Mouse (Mus musculus) liver, embryonic 14.5 days (tissue): Measurements from ENCODE around the gene Shbg. TPM values are rescaled to one million over a fixed set of nuclear protein-coding genes. Genes with fewer than 3 reads are reported as not detected.

Experiments used
- ATAC-seq: fragments of 200-750 bp; cut with Nextera tagmentation; 2 replicates; pipeline ENCODE4 v1.8.0; 2017; ENCODE audit warnings: moderate number of reproducible peaks, mild to moderate bottlenecking, moderate library complexity; ENCODE audit not compliant: insufficient read depth
- DNase-seq, 3 experiments: peaks; one replicate each; pipeline ENCODE4 v3.0.0-alpha.2; 2012 to 2013; ENCODE audit warnings: low read depth in 3 of 3, low spot score in 3 of 3
- H3K27ac ChIP-seq: fragments of 300-500 bp; sonication (generic); 2 replicates; pipeline ENCODE4 v1.5.1; 2014; ENCODE audit warnings: moderate library complexity, mild to moderate bottlenecking, control low read depth, inconsistent platforms
- H3K27me3 ChIP-seq: fragments of 300-500 bp; sonication (generic); 2 replicates; pipeline ENCODE4 v1.6.1; 2014; ENCODE audit warnings: mild to moderate bottlenecking, low read length, moderate library complexity; ENCODE audit not compliant: control insufficient read depth, insufficient read depth
- H3K36me3 ChIP-seq: fragments of 300-500 bp; sonication (generic); replicated peaks from 2 replicates; pipeline ENCODE4 v1.6.1; 2014; ENCODE audit warnings: low read depth; ENCODE audit not compliant: control insufficient read depth, insufficient read depth
- H3K4me1 ChIP-seq, 2 experiments: fragments of 200-500 bp in 1 of 2; fragments of 300-500 bp in 1 of 2; sonication (generic) in 1 of 2; replicated peaks; 2 replicates each; pipeline ENCODE4 v1.6.1; 2012 to 2014; ENCODE audit warnings: antibody characterized with exemption in 1 of 2, inconsistent platforms in 1 of 2, low read length in 1 of 2; ENCODE audit not compliant: control insufficient read depth in 2 of 2, insufficient read depth in 2 of 2
- H3K4me2 ChIP-seq: fragments of 300-500 bp; sonication (generic); 2 replicates; pipeline ENCODE4 v1.6.1; 2014; ENCODE audit warnings: low read depth, mild to moderate bottlenecking, control low read depth, moderate library complexity
- H3K4me3 ChIP-seq, 2 experiments: fragments of 200-500 bp in 1 of 2; fragments of 300-500 bp in 1 of 2; sonication (generic) in 1 of 2; 2 replicates each; pipeline ENCODE4 v1.5.1; 2012 to 2014; ENCODE audit warnings: low read depth in 2 of 2, low read length in 2 of 2, mild to moderate bottlenecking in 2 of 2, control low read depth in 1 of 2, inconsistent platforms in 1 of 2, moderate library complexity in 1 of 2; ENCODE audit not compliant: insufficient read depth in 1 of 2
- H3K9ac ChIP-seq: fragments of 300-500 bp; sonication (generic); replicated peaks from 2 replicates; pipeline ENCODE4 v1.6.1; 2014; ENCODE audit warnings: mild to moderate bottlenecking, control low read depth, moderate library complexity
- H3K9me3 ChIP-seq: fragments of 300-500 bp; sonication (generic); 2 replicates; pipeline ENCODE4 v1.6.1; 2016; ENCODE audit warnings: low read length, mixed read lengths; ENCODE audit not compliant: control insufficient read depth
- CTCF ChIP-seq: IDR thresholded peaks from 2 replicates; pipeline ENCODE4 v1.5.1; 2016; ENCODE audit warnings: antibody characterized with exemption, low read depth, control low read depth
- EP300 ChIP-seq: IDR thresholded peaks from 2 replicates; pipeline ENCODE4 v1.6.1; 2016; ENCODE audit warnings: antibody characterized with exemption, low read depth
- WGBS: fragments of 180-500 bp; shearing (Covaris S2); extraction: QIAGEN DNeasy Blood & Tissue Kit; methylation state at CpG from one replicate; pipeline ENCODE4 v1.1.7; 2014; ENCODE audit not compliant: insufficient replicate concordance; 5-methylcytosine and 5-hydroxymethylcytosine counted together
- polyA plus RNA-seq, 2 experiments: library from polyadenylated mRNA; depleted of rRNA in 1 of 2; stranded (reverse) in 1 of 2; unstranded in 1 of 2; fragments of >200 nt; fragmentation: Nextera tagmentation in 1 of 2; extraction: Ambion mirVana in 1 of 2; gene quantifications; 2 replicates each; pipeline versions ENCODE4 v1.2.1 to v1.2.3; 2012 to 2014

Gene Shbg
- polyA plus RNA-seq, 2 experiments = 21.4 to 28.4 TPM

DNA sequence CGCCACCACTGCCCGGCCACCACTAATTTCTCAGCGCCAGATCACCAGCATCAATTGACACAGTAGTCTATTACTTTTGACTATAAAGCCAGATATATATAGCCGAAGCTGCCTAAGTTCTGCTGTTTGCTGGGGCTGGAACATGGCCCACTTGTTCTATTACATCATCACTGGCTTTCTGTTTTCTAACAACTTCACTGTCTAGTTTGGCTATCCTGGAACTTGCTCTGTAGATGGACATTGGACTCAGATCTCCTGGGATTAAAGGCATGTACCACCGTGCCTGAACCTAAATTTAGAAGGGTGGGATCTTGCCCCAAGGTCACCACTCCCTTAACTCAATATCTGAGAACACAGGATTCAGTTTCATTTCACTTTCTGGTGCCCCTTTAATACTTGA, 28.2 kb upstream of the Shbg start:
- Histone ChIP-seq H3K27me3 (no peaks in the 10 kb centered on the region), H3K9me3 (no peaks in the 10 kb centered on the region), H3K4me2 (no peak overlapping the region), H3K36me3 (peaks cover 79% of the 10 kb centered on the region), H3K4me3 (no peak overlapping the region), H3K4me1 (no peaks in the 10 kb centered on the region), H3K9ac (no peak overlapping the region), H3K27ac (no peak overlapping the region)
- DNase-seq (no peak), ATAC-seq (no peak)
- no peak for TF ChIP-seq CTCF
- TF ChIP-seq EP300 = no peak
- 84% methylated on average over 5 of the region's 5 CpGs for WGBS

DNA sequence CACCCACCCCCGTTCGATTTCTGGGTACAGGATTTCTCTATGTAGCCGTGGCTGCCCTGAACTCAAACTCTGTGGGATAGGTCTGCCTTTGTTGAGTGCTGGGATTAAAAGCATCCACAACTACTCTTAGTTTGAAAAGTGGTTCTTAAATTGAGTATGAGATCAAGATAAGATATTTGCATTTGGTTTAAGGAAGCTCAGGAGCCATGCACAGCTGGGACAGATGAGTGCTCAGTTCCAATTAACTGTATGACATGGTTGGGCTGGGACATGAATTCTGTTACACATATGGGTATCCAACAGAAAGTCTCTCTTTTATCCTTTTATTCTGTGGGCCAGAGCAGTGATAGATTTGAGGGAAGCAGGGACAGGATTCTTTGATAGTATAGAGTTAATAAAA, 17.8 kb upstream of the Shbg start:
- TF ChIP-seq EP300 = no peak
- no peak for TF ChIP-seq CTCF
- Histone ChIP-seq H3K4me1 (peaks cover 20 to 21% of the 10 kb centered on the region in 2 experiments), H3K4me3 (no peak overlapping the region), H3K27me3 (no peaks in the 10 kb centered on the region), H3K9ac (no peak overlapping the region), H3K36me3 (peaks cover 12% of the 10 kb centered on the region), H3K9me3 (no peaks in the 10 kb centered on the region), H3K27ac (no peak overlapping the region), H3K4me2 (peak overlapping the region; percentile 91)
- 76% methylated on average over 3 of the region's 3 CpGs for WGBS
- no peak for ATAC-seq
- DNase-seq = no peak

DNA sequence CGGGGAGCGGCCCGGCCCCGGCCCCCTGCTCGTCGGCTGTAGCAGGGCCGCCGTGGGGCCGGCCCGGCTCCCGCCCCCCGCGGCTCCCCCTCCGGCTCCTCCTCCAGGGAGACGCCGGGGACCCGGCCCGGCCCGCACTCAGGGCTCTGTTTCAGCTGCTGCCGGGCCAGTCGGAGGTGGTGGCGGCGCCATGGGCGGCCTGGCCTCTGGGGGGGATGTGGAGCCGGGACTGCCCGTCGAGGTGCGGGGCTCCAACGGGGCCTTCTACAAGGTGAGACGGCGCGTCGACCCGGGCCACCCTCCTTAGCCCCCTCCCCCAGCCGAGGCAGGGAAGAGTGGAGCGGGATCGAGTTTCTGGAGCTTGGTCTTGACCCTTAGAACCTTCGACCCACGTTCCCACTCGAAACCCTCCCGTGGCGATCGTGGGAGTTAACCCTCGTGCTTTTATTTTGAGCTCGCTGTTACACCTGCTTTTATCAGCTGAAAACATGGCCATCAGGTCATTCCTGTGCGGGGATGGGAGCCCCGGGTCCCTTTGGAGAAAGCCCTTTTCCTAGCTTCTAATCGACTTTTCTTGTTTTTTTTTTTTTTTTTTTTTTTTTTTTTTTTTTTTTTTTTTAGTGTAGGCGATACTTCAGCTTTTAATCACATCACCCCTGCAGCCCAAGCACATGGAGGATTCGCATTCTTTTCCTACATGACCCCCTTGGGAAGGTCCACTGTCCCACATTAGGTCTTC, 15.6 kb upstream of the Shbg start:
- whole genome bisulfite sequencing = under 1% methylated on average over 40 of the region's 50 CpGs
- Histone ChIP-seq H3K4me1 (peaks cover 20 to 21% of the 10 kb centered on the region in 2 experiments), H3K4me2 (peak overlapping the region; percentile 91), H3K9ac (peak overlapping the region; percentile 92), H3K36me3 (peaks cover 2% of the 10 kb centered on the region; the same call in 1 of the 2 replicates), H3K27me3 (no peaks in the 10 kb centered on the region), H3K4me3 (peak overlapping the region; percentile 85 to 97), H3K9me3 (no peaks in the 10 kb centered on the region), H3K27ac (peak overlapping the region; percentile 79)
- peak; percentile 64 for ATAC-seq
- DNase-seq = no peak
- no peak for TF ChIP-seq EP300
- TF ChIP-seq CTCF = no peak

DNA sequence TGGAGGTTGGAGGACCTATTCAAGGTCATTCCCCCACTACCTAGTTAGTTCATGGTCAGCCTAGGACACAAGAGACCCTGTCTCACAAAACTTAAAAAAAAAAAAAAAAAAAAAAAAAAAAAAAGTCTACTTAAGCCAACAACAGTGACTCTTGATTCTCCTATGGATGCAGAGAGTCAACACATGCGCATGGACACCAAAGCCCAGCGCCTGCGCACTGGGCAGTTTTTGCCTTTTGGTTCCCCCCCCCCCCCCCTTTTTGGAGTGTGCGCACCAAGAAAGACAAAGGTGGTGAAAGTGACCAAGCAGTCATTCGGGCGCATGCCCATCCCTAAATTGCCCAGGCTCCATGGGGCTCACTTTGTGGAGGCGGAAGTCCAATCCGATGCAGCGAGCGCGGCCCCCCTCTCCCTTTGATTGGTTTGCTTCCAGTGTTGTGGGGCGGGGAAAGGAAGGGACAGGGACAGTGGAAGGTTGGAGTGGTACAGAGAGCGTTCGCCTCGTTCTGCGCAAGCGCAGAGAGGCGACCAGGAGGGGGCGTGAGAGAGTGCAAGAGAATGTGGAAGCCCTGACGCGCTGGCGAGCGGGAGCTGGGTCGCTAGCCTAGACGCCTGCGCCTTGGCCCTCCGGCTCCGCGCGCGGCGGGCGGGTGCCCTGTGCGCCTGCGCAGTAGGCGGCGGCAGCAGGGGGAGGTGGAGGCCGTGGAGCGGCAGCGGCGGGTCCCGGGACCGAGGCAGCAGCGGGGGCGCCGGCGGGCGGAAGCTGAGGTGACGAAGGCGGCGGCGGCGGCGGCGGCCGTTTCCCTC, 14.8 kb upstream of the Shbg start, which contains the start of gene Fxr2:
TSS of gene Fxr2 (plus strand) at position 707 of the 806 bp plus-strand sequence.
- peak; percentile 94 for TF ChIP-seq CTCF
- TF ChIP-seq EP300 = no peak
- H3K27ac ChIP-seq = peak within 1 kb of the TSS; percentile 79
- H3K9me3 ChIP-seq = no peaks in the 10 kb centered on the region
- DNase-seq (peak; percentile 99 to 100 (median 99)), ATAC-seq (peak; percentile 96)
- WGBS = under 1% methylated on average over 55 of the region's 56 CpGs
- H3K27me3 ChIP-seq = no peaks in the 10 kb centered on the region
- H3K9ac ChIP-seq = peak within 1 kb of the TSS; percentile 92
- H3K4me1 ChIP-seq = peaks cover 20 to 21% of the 10 kb centered on the region in 2 experiments
- peak within 1 kb of the TSS; percentile 85 to 97 for H3K4me3 ChIP-seq
- H3K4me2 ChIP-seq = peak within 1 kb of the TSS; percentile 91
- no peaks in the 10 kb centered on the region; the same call in 1 of the 2 replicates for H3K36me3 ChIP-seq

DNA sequence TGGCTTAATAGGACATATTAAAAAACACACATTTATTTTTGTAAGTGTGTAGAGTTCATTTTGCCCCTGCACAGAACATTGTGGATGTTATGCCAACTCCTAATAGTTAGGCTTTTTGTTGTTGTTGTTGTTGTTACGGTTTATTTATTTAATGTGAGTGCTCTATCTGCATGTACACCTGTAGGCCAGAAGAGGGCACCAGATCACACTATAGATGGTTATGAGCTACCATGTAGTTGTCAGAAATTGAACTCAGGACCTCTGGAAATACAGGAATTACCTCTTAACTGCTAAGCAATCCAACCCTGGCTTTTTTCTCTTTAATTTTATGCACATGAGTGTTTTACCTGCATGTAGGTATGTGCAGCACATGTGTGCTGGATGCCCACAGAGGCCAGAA, 12.1 kb upstream of the Shbg start:
- no peak for ATAC-seq
- H3K27me3 ChIP-seq = no peaks in the 10 kb centered on the region
- no peak for DNase-seq
- TF ChIP-seq CTCF (peak; percentile 74), EP300 (no peak)
- no peaks in the 10 kb centered on the region for H3K9me3 ChIP-seq
- H3K36me3 ChIP-seq = no peaks in the 10 kb centered on the region; the same call in 1 of the 2 replicates
- H3K9ac ChIP-seq = no peak overlapping the region
- H3K4me1 ChIP-seq = peaks cover 11 to 12% of the 10 kb centered on the region in 2 experiments
- H3K4me3 ChIP-seq = no peak overlapping the region
- WGBS = 61% methylated on average over 1 of the region's 1 CpGs
- H3K27ac ChIP-seq = no peak overlapping the region
- H3K4me2 ChIP-seq = no peak overlapping the region
